Mouse (Mus musculus) heart, embryonic 11.5 days (tissue): ENCODE measurements around the gene Cyp17a1. TPM values are rescaled to one million over a fixed set of nuclear protein-coding genes. Genes with fewer than 3 reads are reported as not detected.

Experiments
- ATAC-seq: fragments of 200-750 bp; cut with Nextera tagmentation; replicated peaks from 2 replicates; pipeline ENCODE4 v1.8.0; 2017; ENCODE audit warnings: moderate library complexity; ENCODE audit not compliant: insufficient number of reproducible peaks, low FRiP score, low TSS enrichment
- H3K27ac ChIP-seq: fragments of 300-500 bp; sonication (generic); 2 replicates; pipeline ENCODE4 v1.5.1; 2014; ENCODE audit warnings: mild to moderate bottlenecking, low read depth, low read length
- H3K27me3 ChIP-seq: fragments of 300-500 bp; sonication (generic); 2 replicates; pipeline ENCODE4 v1.6.1; 2014; ENCODE audit warnings: mild to moderate bottlenecking, low read length, mixed read lengths; ENCODE audit not compliant: control insufficient read depth, insufficient read depth
- H3K36me3 ChIP-seq: fragments of 300-500 bp; sonication (generic); 2 replicates; pipeline ENCODE4 v1.6.1; 2014; ENCODE audit warnings: mild to moderate bottlenecking, low read length, moderate library complexity, mixed read lengths; ENCODE audit not compliant: control insufficient read depth, insufficient read depth
- H3K4me1 ChIP-seq: fragments of 300-500 bp; sonication (generic); 2 replicates; pipeline ENCODE4 v1.6.1; 2014; ENCODE audit warnings: low read length; ENCODE audit not compliant: control insufficient read depth, insufficient read depth
- H3K4me2 ChIP-seq: fragments of 300-500 bp; sonication (generic); 2 replicates; pipeline ENCODE4 v1.6.1; 2014; ENCODE audit warnings: mild to moderate bottlenecking, moderate library complexity
- H3K4me3 ChIP-seq: fragments of 300-500 bp; sonication (generic); 2 replicates; pipeline ENCODE4 v1.5.1; 2014; ENCODE audit warnings: low read depth, low read length
- H3K9ac ChIP-seq: fragments of 300-500 bp; sonication (generic); 2 replicates; pipeline ENCODE4 v1.6.1; 2014; ENCODE audit warnings: mild to moderate bottlenecking, low read depth, low read length, moderate library complexity
- H3K9me3 ChIP-seq: fragments of 300-500 bp; sonication (generic); replicated peaks from 2 replicates; pipeline ENCODE4 v1.6.1; 2016; ENCODE audit warnings: low read length; ENCODE audit not compliant: control insufficient read depth
- WGBS: fragments of 180-500 bp; shearing (Covaris S2); extraction: QIAGEN DNeasy Blood & Tissue Kit; methylation state at CpG from one replicate; pipeline ENCODE4 v1.1.7; 2014; ENCODE audit not compliant: insufficient replicate concordance; 5-methylcytosine and 5-hydroxymethylcytosine counted together
- polyA plus RNA-seq: library from polyadenylated mRNA; unstranded; fragments of >200 nt; fragmentation: Nextera tagmentation; extraction: Ambion mirVana; gene quantifications from 2 replicates; pipeline ENCODE4 v1.2.1, GENCODE M21; 2014

Gene Cyp17a1
- polyA plus RNA-seq, 1 experiment from 2014 or later = 1.1 TPM

DNA sequence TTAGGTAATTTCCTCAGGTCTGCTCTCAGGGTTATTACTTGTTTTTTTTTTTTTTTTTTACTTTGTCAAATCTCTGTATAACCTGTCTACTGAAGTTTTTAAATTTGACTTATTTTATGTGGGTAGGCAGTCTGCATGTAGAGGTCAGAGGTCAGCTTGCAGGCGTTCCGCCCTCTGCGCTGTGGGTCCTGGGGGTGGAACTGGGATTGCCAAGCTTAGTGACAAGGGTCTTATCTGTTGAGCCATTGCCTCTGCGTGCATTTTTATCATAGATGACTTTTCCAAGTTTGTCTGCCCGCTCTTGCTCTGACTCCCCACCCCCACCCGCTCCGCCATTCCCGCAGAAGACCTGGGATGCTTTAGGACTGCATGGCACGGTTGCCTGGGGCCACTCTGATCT, 37.2 kb downstream of the Cyp17a1 start:
- ATAC-seq = no peak
- no peak overlapping the region for H3K4me3 ChIP-seq
- H3K27me3 ChIP-seq = no peaks in the 10 kb centered on the region
- H3K9me3 ChIP-seq = no peaks in the 10 kb centered on the region
- peaks cover 67% of the 10 kb centered on the region for H3K4me1 ChIP-seq
- H3K36me3 ChIP-seq = peaks cover 6% of the 10 kb centered on the region; the same call in 1 of the 2 replicates
- WGBS = 23% methylated on average over 9 of the region's 9 CpGs
- H3K9ac ChIP-seq = no peak overlapping the region
- peak overlapping the region; percentile 60 for H3K27ac ChIP-seq
- H3K4me2 ChIP-seq = peak overlapping the region; percentile 2; the same call in 1 of the 2 replicates

DNA sequence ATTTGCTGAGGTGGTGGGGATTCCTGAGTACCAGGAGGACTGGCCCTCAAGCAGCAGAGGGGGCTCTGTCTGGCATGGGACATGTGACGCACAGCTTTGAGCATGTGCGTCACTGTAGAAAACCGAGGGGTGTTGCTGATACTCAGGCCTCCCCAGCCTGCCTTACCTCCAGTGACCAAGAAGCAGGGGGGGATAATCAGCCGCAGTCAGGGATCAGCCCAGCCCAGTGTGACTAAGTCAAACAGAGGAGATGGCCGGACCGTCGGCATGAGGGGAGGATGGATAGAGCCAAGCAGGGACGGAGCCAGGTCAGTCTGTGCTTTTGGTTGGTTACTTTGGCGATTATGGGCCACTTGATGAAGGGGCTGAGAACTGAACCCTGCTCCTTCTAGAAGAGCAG, 41.3 kb downstream of the Cyp17a1 start:
- no peak overlapping the region for H3K4me2 ChIP-seq
- no peak overlapping the region for H3K9ac ChIP-seq
- H3K4me3 ChIP-seq = no peak overlapping the region
- peaks cover 70% of the 10 kb centered on the region for H3K4me1 ChIP-seq
- no peak for ATAC-seq
- WGBS = 75% methylated on average over 9 of the region's 9 CpGs
- no peaks in the 10 kb centered on the region for H3K9me3 ChIP-seq
- 0 out of 2 replicates have a peak, but pooled peaks cover 4% of the 10 kb centered on the region for H3K36me3 ChIP-seq
- H3K27me3 ChIP-seq = no peaks in the 10 kb centered on the region
- no peak overlapping the region for H3K27ac ChIP-seq

DNA sequence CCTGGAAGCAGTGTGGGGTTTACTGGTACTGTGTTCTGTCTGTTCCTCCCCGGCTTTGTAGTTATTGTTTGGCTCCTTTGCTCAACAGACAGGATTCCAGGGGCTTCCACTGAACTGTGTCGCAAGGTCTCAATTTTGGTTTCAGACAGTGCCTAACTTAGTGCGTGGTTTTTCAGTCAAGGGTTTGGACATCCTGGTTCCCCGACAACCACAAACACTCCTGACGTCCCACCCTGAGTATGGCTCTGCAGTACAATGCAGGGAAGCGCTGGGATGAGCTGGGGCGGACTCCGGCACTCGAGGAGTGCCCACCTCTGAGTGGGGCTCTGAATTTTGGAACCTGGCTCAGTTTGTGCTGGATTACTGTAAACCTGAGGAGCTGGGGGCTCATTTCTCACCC, 43.2 kb downstream of the Cyp17a1 start:
- no peaks in the 10 kb centered on the region for H3K27me3 ChIP-seq
- ATAC-seq = no peak
- no peaks in the 10 kb centered on the region for H3K9me3 ChIP-seq
- 0 out of 2 replicates have a peak overlapping the region, but pooled peaks have one; percentile 10 for H3K27ac ChIP-seq
- no peak overlapping the region for H3K9ac ChIP-seq
- 0 out of 2 replicates have a peak, but pooled peaks cover 4% of the 10 kb centered on the region for H3K36me3 ChIP-seq
- 73% methylated on average over 9 of the region's 9 CpGs for WGBS
- H3K4me3 ChIP-seq = no peak overlapping the region
- no peak overlapping the region for H3K4me2 ChIP-seq
- H3K4me1 ChIP-seq = peaks cover 61% of the 10 kb centered on the region

DNA sequence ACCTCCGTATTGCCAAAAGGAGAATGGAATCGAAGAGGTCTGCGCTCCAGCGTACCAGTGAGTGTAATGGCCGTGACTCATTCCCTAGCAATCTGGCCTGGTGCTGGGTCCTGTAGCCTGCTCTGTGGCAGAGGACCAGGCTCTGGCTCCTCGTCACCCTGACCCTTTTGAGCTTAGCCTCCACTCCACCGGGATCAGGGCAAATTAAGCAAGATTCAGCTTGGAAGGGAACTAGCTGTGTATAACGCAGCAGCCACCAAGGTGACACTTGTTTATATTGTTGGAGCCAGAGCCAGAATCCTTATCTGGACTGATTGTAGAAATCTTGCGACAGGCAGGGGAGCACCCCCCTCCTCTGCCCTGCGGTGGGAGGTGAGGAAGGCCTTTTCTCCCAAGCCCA, 44.6 kb downstream of the Cyp17a1 start:
- Histone ChIP-seq H3K9me3 (no peaks in the 10 kb centered on the region), H3K4me3 (no peak overlapping the region), H3K27me3 (no peaks in the 10 kb centered on the region), H3K4me1 (peaks cover 61% of the 10 kb centered on the region), H3K4me2 (peak overlapping the region; percentile 11), H3K36me3 (0 out of 2 replicates have a peak, but pooled peaks cover 2% of the 10 kb centered on the region), H3K9ac (peak overlapping the region; percentile 46), H3K27ac (peak overlapping the region; percentile 3)
- ATAC-seq = no peak
- WGBS = 31% methylated on average over 10 of the region's 10 CpGs

DNA sequence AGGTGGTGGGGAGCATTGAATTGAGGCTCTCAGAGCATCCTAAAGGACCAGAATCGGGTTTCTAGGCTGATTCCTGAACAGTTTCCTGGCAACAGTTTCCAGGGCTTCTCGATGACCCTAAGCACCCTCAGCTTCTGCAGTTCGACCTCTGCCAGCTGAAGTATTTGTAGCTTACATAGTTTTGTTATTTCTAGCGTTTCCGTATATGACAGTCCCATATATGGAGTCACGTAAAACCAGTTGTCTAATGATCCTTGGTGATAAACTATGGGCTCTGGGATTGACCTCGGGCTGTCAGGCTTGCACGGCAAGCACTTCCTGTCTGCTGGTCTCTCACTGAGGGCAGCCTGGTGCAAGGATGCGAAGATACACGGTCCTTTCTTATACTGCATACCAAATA, 47.5 kb downstream of the Cyp17a1 start:
- ATAC-seq = no peak

DNA sequence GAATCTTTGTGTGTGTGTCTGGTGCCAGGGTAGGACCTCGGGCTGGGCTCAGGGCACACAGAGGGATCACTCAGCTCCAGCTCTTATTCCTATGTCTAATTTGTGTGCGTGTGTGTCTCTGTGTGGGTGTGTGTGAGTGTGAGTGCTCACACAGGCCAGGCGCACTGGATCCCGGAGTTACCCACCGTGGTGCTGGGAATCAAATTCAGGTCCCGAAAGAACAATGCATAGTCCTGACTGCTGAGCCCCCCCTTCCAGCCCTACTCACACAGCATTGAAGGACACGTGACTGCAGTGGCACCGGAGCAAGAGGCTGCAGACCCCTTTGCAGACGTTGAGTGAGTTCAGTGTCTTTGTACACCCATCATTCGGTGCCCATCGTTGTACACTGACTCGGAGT, 48.0 kb downstream of the Cyp17a1 start:
- Histone ChIP-seq H3K27me3 (no peaks in the 10 kb centered on the region), H3K9me3 (no peaks in the 10 kb centered on the region), H3K36me3 (no peaks in the 10 kb centered on the region), H3K4me3 (peak overlapping the region; percentile 54; the same call in 1 of the 2 replicates), H3K4me2 (peak overlapping the region; percentile 88), H3K27ac (peak overlapping the region; percentile 98), H3K4me1 (peaks cover 71% of the 10 kb centered on the region), H3K9ac (no peak overlapping the region)
- 90% methylated on average over 12 of the region's 12 CpGs for WGBS
- ATAC-seq = no peak

More for the DNA sequence above, 47.5 kb downstream of the Cyp17a1 start:
- H3K4me3 ChIP-seq = no peak overlapping the region
- H3K27me3 ChIP-seq = no peaks in the 10 kb centered on the region
- H3K9ac ChIP-seq = no peak overlapping the region
- no peaks in the 10 kb centered on the region for H3K36me3 ChIP-seq
- WGBS = 64% methylated on average over 10 of the region's 10 CpGs
- H3K4me1 ChIP-seq = peaks cover 71% of the 10 kb centered on the region
- H3K27ac ChIP-seq = no peak overlapping the region
- no peak overlapping the region for H3K4me2 ChIP-seq
- H3K9me3 ChIP-seq = no peaks in the 10 kb centered on the region

DNA sequence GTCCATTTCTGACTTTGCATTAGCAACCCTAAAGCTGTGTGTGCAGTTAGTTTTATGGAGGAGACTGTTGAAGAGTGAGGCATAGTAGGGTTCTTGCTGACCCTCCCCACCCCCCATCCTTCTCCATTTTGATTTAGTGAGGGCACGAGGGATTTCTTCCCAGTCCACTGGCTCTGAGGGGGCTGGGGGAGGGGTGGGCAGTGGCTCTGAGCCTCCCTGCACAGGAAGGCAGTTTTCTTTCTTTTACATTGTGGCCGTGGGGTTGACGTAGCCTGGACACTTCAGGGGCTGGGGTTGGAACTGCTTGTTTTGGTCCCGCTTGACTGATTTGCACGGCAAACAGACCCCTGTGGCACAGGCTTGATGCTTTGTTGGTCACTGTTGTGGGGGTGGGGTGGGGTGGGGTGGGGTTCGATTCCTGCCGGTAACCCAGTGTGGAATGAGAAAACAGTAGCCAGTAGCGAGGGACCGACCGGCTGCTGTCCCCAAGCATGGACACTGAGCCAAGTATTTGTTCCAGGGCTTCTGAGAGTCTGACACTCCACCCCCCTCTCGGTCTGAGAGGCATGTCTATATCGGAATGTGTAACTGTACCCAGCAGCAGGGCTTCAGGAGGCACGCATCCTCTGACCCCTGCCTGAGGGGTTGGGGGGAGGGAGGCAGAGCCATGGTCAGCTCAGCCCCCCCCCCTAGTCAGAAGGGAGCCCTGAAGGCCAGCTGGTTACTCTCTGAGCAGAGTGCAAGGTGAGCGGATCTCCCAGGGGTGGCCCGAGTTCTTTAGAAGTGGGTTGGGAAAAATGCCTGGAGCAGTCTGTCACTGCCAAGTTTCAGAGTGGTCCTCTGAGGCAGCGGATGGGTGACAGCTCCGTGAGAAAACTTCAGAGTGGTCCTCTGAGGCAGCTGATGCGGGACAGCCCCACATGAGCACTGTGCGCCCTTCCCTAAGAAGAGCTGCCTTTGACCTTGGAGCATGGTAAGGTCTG, 48.9 kb downstream of the Cyp17a1 start:
- no peaks in the 10 kb centered on the region for H3K9me3 ChIP-seq

DNA sequence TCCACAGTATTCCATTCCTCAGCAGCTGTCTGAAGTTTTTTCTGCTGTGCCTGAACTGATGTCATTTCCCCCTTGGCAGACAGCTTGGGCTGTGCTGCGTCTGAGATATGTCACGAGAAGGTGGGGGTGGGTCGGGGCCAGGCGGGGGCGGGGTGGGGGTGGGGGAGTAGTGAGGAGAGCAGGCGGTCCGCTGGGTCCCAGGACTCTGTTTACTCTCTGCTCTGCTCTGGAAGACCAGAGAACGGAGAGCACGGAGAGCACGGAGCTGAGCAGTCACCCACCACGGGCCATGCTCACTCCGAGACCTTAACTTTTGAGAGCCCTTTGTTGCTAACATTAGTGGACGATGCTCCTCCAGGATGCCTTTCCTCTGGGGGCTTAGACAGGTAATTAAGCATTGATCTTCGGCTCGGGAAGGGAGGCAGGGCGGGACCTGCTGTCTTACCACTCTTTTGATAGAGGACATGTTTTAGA, 49.7 kb downstream of the Cyp17a1 start:
- ATAC-seq = peak; percentile 49; the same call in 1 of the 2 replicates
- H3K4me3 ChIP-seq = peak overlapping the region; percentile 54
- 4% methylated on average over 16 of the region's 16 CpGs for WGBS

More for the DNA sequence above, 48.9 kb downstream of the Cyp17a1 start:
- Histone ChIP-seq H3K4me3 (peak overlapping the region; percentile 54), H3K4me1 (peaks cover 74% of the 10 kb centered on the region), H3K9ac (peak overlapping the region; percentile 76), H3K36me3 (no peaks in the 10 kb centered on the region), H3K4me2 (peak overlapping the region; percentile 88), H3K27me3 (no peaks in the 10 kb centered on the region), H3K27ac (peak overlapping the region; percentile 98)
- peak; percentile 64 for ATAC-seq
- WGBS = 17% methylated on average over 19 of the region's 19 CpGs

More for the DNA sequence above, 49.7 kb downstream of the Cyp17a1 start:
- Histone ChIP-seq H3K4me2 (peak overlapping the region; percentile 88), H3K27ac (peak overlapping the region; percentile 98), H3K9ac (peak overlapping the region; percentile 76), H3K4me1 (peaks cover 75% of the 10 kb centered on the region), H3K27me3 (no peaks in the 10 kb centered on the region), H3K36me3 (no peaks in the 10 kb centered on the region), H3K9me3 (no peaks in the 10 kb centered on the region)
